Mouse (Mus musculus) neural tube, embryonic 13.5 days (tissue): ENCODE results near the gene Mpst. TPM values are rescaled to one million over a fixed set of nuclear protein-coding genes. Genes with fewer than 3 reads are reported as not detected.
A peak's percentile ranks its signal among the peaks of the same experiment; 100 is the strongest.

Experiments used
- ATAC-seq: fragments of 200-750 bp; cut with Nextera tagmentation; 2 replicates; pipeline ENCODE4 v1.8.0; 2017; ENCODE audit warnings: low read depth, mild to moderate bottlenecking, moderate TSS enrichment, moderate library complexity
- H3K27ac ChIP-seq: fragments of 300-500 bp; sonication (generic); replicated peaks from 2 replicates; pipeline ENCODE4 v1.5.1; 2015; ENCODE audit warnings: moderate library complexity, mild to moderate bottlenecking, inconsistent platforms
- H3K27me3 ChIP-seq: fragments of 300-500 bp; sonication (generic); 2 replicates; pipeline ENCODE4 v1.6.1; 2015; ENCODE audit warnings: mild to moderate bottlenecking, inconsistent platforms
- H3K36me3 ChIP-seq: fragments of 300-500 bp; sonication (generic); 2 replicates; pipeline ENCODE4 v1.6.1; 2015; ENCODE audit warnings: mild to moderate bottlenecking, inconsistent platforms
- H3K4me1 ChIP-seq: fragments of 300-500 bp; sonication (generic); replicated peaks from 2 replicates; pipeline ENCODE4 v1.6.1; 2015; ENCODE audit warnings: inconsistent platforms
- H3K4me2 ChIP-seq: fragments of 300-500 bp; sonication (generic); 2 replicates; pipeline ENCODE4 v1.6.1; 2015; ENCODE audit warnings: inconsistent platforms, mild to moderate bottlenecking, moderate library complexity
- H3K4me3 ChIP-seq: fragments of 300-500 bp; sonication (generic); 2 replicates; pipeline ENCODE4 v1.5.1; 2015; ENCODE audit warnings: mild to moderate bottlenecking, inconsistent platforms
- H3K9ac ChIP-seq: fragments of 300-500 bp; sonication (generic); 2 replicates; pipeline ENCODE4 v1.6.1; 2015; ENCODE audit warnings: moderate library complexity, mild to moderate bottlenecking, inconsistent platforms
- H3K9me3 ChIP-seq: fragments of 300-500 bp; sonication (generic); 2 replicates; pipeline ENCODE4 v1.6.1; 2016; ENCODE audit warnings: inconsistent platforms
- WGBS: fragments of 180-500 bp; shearing (Covaris S2); methylation state at CpG from one replicate; pipeline ENCODE4 v1.1.7; 2015; 5-methylcytosine and 5-hydroxymethylcytosine counted together
- polyA plus RNA-seq: library from polyadenylated mRNA; unstranded; fragments of >200 nt; fragmentation: Nextera tagmentation; extraction: Ambion mirVana; gene quantifications from 2 replicates; pipeline ENCODE4 v1.2.1, GENCODE M21; 2015

Gene Mpst
- polyA plus RNA-seq, 1 experiment from 2014 or later = 2.3 TPM

DNA sequence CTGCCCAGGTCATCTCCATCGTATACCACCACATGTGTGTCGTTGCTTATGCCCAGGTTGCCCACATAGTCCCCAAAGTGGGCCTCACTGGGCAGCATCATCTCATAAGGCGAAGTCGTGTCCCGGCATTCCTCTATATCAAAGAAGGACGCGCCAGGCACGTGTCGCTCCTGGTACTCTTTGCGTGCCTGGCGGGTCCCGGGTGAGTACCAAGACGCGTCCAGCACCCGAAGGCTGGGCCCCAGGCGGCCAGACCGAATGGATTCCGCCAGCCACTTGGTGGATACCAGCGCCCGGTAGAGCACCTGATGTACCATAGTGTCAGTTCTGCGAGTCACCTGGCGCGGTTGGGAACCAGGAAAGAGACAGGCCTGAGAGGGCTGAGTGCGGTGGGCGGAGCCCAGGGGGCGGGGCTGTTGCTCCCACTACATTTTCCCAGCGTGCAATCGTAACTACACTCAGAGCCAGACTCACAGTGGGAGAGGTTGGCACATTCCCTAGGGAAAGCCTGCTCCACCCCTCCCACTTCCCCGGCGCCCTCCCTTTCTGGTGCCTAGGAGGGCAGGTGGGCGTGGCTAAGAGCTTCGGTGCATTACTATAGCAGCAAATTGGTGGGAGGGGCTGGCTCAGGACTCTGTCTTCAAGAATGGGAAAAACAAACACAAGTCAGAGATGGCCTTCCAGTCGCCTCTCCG lies 552 bp upstream of the Mpst start, which contains the start of gene Tst:
Tst (minus strand) TSS at position 391 of the 695 bp plus-strand sequence.
- Histone ChIP-seq H3K9ac (peak within 1 kb of the TSS; percentile 76), H3K4me3 (peak within 1 kb of the TSS; percentile 59), H3K4me1 (peaks cover 77% of the 10 kb centered on the region), H3K27me3 (peaks cover 35% of the 10 kb centered on the region), H3K27ac (peak within 1 kb of the TSS; percentile 92), H3K36me3 (no peaks in the 10 kb centered on the region), H3K9me3 (no peaks in the 10 kb centered on the region), H3K4me2 (peak within 1 kb of the TSS; percentile 85)
- ATAC-seq = peak; percentile 62
- WGBS = 1% methylated on average over 34 of the region's 34 CpGs

DNA sequence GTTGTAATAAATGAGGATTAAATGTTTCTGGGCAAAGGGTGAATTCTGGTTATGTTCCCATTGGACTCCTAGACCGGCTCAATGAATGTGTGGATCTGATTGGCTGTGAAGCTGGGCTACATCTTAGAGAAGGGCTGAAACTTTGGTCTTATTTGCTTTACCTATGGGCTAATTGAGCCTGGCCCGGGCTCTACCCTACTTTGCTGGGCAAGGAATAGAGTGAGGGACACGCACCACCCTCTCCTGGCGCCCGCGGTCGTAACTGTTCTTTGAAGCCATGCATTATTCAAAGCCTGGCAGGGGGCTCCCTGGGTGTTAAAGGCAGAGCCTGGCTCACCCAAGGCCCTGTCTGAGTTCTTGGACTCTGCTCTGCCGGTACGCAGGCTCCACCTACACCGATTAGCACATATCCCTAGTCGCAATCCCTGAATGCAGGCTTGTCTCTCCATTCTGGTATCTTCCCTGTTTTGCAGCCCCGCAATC lies 3.4 kb downstream of the Mpst start:
- 8% methylated on average over 12 of the region's 12 CpGs for WGBS
- H3K9ac ChIP-seq = peak overlapping the region; percentile 53; the same call in 1 of the 2 replicates
- ATAC-seq = no peak

DNA sequence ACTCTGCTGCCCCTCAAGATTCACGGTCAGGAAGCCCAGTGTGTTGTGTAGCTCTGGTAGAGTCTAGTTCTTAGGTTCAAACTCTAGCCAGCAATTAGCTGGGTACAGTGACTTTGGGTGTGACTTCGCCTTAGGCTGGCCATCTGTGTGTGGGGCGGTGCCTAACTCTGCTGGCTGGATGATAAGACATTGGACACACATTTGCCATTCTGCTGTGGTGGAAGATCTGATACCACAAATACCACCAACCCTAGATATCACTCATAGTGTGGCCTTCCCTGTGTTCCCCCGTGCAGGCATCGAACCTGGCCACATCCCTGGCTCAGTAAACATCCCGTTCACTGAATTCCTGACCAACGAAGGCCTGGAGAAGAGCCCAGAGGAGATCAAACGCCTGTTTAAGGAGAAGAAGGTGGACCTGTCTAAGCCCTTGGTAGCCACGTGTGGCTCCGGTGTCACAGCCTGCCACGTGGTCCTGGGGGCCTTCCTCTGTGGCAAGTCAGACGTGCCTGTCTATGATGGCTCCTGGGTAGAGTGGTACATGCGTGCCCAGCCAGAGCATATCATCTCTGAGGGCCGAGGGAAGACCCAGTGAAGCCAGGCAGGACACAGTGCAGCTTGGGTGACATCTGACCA lies 7.0 kb downstream of the Mpst start:
- Histone ChIP-seq H3K27me3 (peaks cover 42% of the 10 kb centered on the region), H3K9ac (no peak overlapping the region), H3K4me1 (peaks cover 16% of the 10 kb centered on the region), H3K4me3 (no peak overlapping the region), H3K9me3 (no peaks in the 10 kb centered on the region), H3K4me2 (no peak overlapping the region), H3K36me3 (0 out of 2 replicates have a peak, but pooled peaks cover 4% of the 10 kb centered on the region), H3K27ac (no peak overlapping the region)
- ATAC-seq = no peak
- 90% methylated on average over 14 of the region's 14 CpGs for WGBS

More for the DNA sequence above, 3.4 kb downstream of the Mpst start:
- Histone ChIP-seq H3K4me2 (peak overlapping the region; percentile 50), H3K4me1 (peaks cover 41% of the 10 kb centered on the region), H3K27me3 (peaks cover 52% of the 10 kb centered on the region), H3K27ac (no peak overlapping the region), H3K4me3 (peak overlapping the region; percentile 23), H3K9me3 (no peaks in the 10 kb centered on the region), H3K36me3 (0 out of 2 replicates have a peak, but pooled peaks cover 4% of the 10 kb centered on the region)

DNA sequence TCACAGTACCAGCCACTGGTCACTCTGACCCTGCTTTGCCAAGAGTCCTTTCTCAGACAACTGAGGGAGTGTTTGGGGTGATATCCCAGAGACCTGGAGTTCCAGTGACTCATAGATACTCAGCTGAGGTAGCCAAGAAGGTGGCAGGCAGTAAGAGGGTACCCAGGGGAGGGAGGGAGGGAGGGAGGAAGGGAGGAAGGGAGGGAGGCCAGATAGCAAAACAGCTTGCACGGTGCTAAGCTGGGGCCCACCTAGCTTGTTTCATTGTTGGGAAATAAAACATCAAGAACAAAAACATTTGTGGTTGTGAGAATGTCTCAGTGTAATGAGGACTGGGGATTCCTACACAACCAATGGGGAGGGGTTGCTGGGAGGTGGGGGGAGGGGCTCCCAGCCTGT lies 7.5 kb downstream of the Mpst start:
- ATAC-seq = no peak
- Histone ChIP-seq H3K4me2 (no peak overlapping the region), H3K9me3 (no peaks in the 10 kb centered on the region), H3K27ac (no peak overlapping the region), H3K9ac (no peak overlapping the region), H3K4me1 (peaks cover 16% of the 10 kb centered on the region), H3K4me3 (no peak overlapping the region), H3K36me3 (0 out of 2 replicates have a peak, but pooled peaks cover 4% of the 10 kb centered on the region), H3K27me3 (peaks cover 37% of the 10 kb centered on the region)
- 48% methylated on average over 1 of the region's 1 CpGs for WGBS

DNA sequence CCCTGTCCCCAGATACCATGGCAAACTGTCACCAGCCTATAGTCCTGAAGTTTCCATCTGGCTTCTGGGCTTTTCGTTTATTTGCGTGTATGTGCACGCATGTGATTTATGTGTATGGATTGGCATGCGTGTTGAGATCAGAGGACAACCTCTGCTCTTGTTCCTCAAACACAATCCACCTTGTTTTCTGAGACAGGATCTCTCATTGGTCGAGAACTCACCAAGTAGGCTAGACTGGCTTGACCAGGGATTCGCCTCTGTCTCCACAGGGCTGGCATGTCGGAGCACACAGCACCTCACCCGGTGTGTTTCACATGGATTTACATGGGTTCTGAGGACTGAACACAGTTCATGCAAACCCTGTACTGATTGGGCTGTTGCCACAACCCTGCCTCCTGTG lies 7.9 kb downstream of the Mpst start:
- Histone ChIP-seq H3K27me3 (peaks cover 33% of the 10 kb centered on the region), H3K4me3 (no peak overlapping the region), H3K4me1 (peaks cover 16% of the 10 kb centered on the region), H3K36me3 (0 out of 2 replicates have a peak, but pooled peaks cover 4% of the 10 kb centered on the region), H3K27ac (no peak overlapping the region), H3K4me2 (no peak overlapping the region), H3K9ac (no peak overlapping the region), H3K9me3 (no peaks in the 10 kb centered on the region)
- WGBS = 85% methylated on average over 8 of the region's 8 CpGs
- ATAC-seq = no peak

DNA sequence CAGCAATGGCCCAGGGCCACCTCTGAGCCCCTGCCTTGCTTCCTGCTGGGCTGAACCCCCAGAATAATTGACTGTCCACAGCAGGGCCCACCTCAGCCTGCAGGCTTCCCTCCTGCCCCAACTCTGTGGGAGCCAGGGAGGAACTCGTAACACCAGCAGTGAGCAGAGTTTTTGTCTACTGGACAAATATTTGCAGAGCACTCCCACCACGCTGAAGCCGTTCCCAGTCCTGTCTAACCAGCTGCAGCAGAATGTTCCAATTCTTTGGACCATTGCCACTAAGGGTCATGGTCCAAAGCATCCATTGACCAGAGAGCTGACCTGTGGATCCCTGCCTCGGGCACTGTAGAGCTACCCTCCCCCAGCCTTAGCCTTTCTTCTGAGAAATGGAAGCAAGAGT lies 10.7 kb downstream of the Mpst start:
- Histone ChIP-seq H3K4me3 (no peak overlapping the region), H3K4me1 (no peaks in the 10 kb centered on the region; the same call in 1 of the 2 replicates), H3K9me3 (no peaks in the 10 kb centered on the region), H3K4me2 (no peak overlapping the region), H3K9ac (no peak overlapping the region), H3K36me3 (0 out of 2 replicates have a peak, but pooled peaks cover 4% of the 10 kb centered on the region), H3K27ac (0 out of 2 replicates have a peak overlapping the region, but pooled peaks have one; percentile 2), H3K27me3 (peaks cover 10% of the 10 kb centered on the region)
- WGBS = 37% methylated on average over 4 of the region's 4 CpGs
- ATAC-seq = no peak

DNA sequence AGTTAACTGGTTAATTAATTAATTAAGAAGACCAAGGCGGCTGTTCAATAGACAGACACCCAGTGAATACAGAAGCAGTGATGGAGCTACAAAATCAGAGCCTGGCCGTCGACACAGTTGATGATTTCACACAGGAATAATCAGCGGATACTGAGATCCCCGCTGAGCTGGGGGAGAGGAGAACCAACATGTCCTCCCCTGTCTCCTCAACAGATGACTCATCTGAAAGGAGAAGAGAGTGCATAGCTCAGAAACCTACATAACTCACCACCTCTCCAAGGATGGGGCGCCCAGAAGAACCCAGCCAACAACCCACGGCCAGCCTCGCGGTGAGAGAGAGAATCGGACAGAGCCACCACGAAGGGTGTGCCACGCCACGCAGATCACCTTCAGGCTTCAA lies 14.2 kb downstream of the Mpst start:
- Histone ChIP-seq H3K36me3 (no peaks in the 10 kb centered on the region), H3K27me3 (peaks cover 12% of the 10 kb centered on the region; the same call in 1 of the 2 replicates), H3K27ac (no peak overlapping the region), H3K4me2 (no peak overlapping the region), H3K9ac (no peak overlapping the region), H3K9me3 (no peaks in the 10 kb centered on the region), H3K4me3 (no peak overlapping the region), H3K4me1 (peaks cover 3% of the 10 kb centered on the region; the same call in 1 of the 2 replicates)
- 88% methylated on average over 13 of the region's 13 CpGs for WGBS
- ATAC-seq = no peak

DNA sequence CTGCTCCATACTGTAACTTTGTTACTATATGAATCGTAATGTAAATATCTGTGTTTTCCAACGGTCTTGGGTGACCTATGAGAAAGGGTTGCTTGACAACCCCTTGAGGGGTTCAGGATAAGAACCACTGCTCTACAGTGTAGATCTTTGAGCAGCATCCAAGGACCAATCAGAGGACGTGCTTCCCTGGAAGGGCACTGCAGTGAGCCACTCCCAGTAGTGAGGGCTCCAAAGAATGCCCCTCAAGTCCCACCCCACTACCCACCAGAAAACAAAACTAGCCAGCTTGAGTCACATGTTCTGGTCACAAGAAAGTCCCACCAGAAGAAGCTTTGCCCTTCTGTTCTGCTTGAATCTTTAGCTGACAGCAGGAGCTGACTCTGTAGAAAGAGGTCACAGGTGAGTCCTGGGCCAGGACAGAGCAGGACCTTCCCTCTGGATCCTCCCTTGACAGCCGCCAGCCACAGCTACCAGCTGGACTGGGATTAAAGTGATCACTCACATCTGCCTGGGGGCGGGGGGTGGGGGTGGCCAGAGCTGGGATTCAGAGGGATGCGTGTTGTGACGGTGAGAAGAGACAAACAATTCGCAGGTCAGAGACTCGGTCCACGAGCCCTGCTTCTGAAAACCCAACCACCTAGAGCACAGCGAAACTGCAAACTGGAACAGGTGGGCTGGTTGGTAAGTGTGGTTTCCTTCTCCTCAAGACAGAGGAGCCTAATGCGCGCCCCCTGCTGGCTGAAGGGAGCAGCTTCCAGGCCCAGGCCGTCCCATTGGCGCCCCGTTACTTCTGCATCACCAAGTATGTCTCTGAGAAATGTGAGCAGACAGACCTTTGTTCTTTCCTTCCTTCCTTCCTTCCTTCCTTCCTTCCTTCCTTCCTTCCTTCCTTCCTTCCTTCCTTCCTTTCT lies 16.1 kb downstream of the Mpst start:
- WGBS = 19% methylated on average over 16 of the region's 16 CpGs
- no peak overlapping the region for H3K4me2 ChIP-seq

DNA sequence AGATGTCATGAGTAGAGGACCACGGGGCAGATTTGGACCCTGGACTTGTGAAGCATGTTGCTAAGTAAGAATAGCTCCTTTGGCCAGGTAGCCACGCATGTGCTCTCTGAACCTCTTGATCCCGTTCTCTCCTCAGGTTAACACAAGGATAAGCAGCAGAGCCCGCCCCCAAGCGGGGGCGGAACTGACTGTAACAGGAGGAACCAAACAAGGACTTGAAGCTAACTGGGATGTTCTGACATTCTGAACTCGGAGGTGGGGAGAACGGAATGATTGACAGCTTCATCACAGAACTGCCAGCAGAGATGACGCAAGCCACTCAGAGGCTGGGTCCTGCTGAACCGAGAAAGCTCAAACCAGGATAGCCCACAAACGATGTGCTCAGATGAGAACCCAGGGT lies 18.3 kb downstream of the Mpst start:
- H3K4me3 ChIP-seq = no peak overlapping the region
- no peak for ATAC-seq
- no peak overlapping the region for H3K4me2 ChIP-seq
- H3K27ac ChIP-seq = no peak overlapping the region
- H3K9me3 ChIP-seq = no peaks in the 10 kb centered on the region
- peaks cover 12% of the 10 kb centered on the region; the same call in 1 of the 2 replicates for H3K27me3 ChIP-seq
- H3K4me1 ChIP-seq = peaks cover 14% of the 10 kb centered on the region
- H3K9ac ChIP-seq = no peak overlapping the region
- 26% methylated on average over 11 of the region's 11 CpGs for WGBS
- no peaks in the 10 kb centered on the region for H3K36me3 ChIP-seq

More for the DNA sequence above, 16.1 kb downstream of the Mpst start:
- no peaks in the 10 kb centered on the region for H3K9me3 ChIP-seq
- 0 out of 2 replicates have a peak, but pooled peaks cover 3% of the 10 kb centered on the region for H3K4me1 ChIP-seq
- H3K27ac ChIP-seq = no peak overlapping the region
- H3K36me3 ChIP-seq = no peaks in the 10 kb centered on the region
- H3K4me3 ChIP-seq = no peak overlapping the region
- H3K9ac ChIP-seq = no peak overlapping the region
- peaks cover 12% of the 10 kb centered on the region; the same call in 1 of the 2 replicates for H3K27me3 ChIP-seq
- peak; percentile 68; the same call in 1 of the 2 replicates for ATAC-seq

DNA sequence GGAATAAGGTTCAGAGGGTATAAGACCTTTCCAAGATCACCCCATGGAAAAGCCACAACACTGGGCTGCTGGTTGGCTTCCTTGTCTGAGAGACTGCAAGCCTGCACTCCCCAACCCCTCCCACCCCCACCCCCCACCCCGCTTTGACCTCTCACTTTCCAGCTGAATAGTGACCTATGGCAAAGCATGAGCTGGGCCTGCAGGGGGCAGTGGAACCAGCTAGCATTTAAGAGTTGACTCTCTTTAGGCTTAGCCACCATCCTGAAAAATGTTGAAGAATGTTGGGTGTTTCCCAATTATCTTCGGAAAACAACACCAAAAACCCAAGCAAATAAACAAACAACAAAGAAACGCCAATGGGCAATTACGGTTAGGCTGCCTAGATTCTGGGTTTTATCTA lies 19.0 kb downstream of the Mpst start:
- H3K4me1 ChIP-seq = peaks cover 21% of the 10 kb centered on the region
- H3K4me2 ChIP-seq = no peak overlapping the region
- H3K4me3 ChIP-seq = no peak overlapping the region
- H3K9me3 ChIP-seq = no peaks in the 10 kb centered on the region
- no peaks in the 10 kb centered on the region for H3K36me3 ChIP-seq
- 65% methylated on average over 4 of the region's 4 CpGs for WGBS
- ATAC-seq = no peak
- H3K9ac ChIP-seq = no peak overlapping the region
- H3K27me3 ChIP-seq = peaks cover 12% of the 10 kb centered on the region; the same call in 1 of the 2 replicates
- H3K27ac ChIP-seq = no peak overlapping the region

DNA sequence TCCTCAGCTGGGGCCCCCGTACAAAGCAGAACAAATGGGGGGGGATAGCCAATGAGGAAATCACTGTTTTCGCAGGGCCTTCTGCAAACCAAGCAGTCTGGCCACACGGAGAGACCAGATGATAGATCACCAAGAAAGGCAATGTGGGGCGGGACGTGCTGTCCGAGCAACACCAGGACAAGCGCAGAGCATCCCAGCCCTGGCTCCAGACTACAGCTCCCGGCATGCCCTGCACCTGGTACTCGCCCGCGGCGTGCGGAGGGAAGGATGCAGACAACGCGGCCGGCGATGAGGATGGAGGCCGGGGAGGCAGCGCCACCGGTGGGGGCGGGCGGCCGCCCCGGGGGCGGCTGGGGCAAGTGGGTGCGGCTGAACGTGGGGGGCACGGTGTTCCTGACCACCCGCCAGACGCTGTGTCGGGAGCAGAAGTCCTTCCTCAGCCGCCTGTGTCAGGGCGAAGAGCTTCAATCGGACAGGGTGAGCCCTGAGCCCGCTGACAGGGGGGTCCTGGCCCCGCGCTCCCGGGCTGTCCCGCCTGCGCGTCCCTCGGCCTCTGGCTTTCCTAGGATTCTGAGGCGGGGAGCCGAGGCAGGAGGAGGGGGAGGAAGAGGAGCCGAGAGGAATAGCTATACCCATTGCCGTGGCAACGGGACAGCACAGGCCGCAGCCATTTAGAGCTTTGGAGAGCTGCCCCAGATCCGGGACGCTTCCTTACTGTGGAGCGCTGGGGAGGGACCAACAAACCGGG lies 22.3 kb downstream of the Mpst start, which contains the start of gene Kctd17:
Kctd17 (plus strand) TSS at position 174 of the 748 bp plus-strand sequence.
- Histone ChIP-seq H3K4me2 (peak within 1 kb of the TSS; percentile 89), H3K27me3 (0 out of 2 replicates have a peak, but pooled peaks cover 4% of the 10 kb centered on the region), H3K9me3 (no peaks in the 10 kb centered on the region), H3K9ac (peak within 1 kb of the TSS; percentile 87), H3K36me3 (peaks cover 29% of the 10 kb centered on the region), H3K27ac (peak within 1 kb of the TSS; percentile 83), H3K4me1 (peaks cover 31% of the 10 kb centered on the region), H3K4me3 (peak within 1 kb of the TSS; percentile 68)
- ATAC-seq = peak; percentile 89
- WGBS = 1% methylated on average over 51 of the region's 52 CpGs
